Mouse (Mus musculus): ENCODE results near the gene Tecpr2. TPM values are rescaled to one million over a fixed set of nuclear protein-coding genes. Genes with fewer than 3 reads are reported as not detected.

Tecpr2 gene
- polyA plus RNA-seq, 2 experiments: 3.8 to 10.1 TPM

DNA sequence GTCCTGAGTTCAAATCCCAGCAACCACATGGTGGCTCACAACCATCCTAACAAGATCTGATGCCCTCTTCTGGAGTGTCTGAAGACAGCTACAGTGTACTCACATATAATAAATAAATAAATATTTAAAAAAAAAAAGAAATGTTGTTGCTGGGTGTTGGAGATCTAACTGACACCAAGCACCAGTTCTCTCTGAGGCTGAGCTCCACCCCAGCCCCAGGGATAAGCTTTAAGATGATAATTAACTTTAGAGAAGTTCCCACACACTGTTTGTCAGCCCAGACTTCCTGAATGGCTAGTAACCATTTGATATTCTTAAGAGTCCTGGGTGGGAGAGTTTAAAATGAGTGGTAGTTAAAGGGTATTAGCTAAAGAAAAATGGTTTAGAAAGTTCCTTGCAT is 28.8 kb upstream of the Tecpr2 start:
- ATAC-seq (ENCODE audit: low FRiP score, low read depth): no peak
- Histone ChIP-seq H3K4me1 (ENCODE audit: control insufficient read depth, insufficient read depth, low read length) (no peaks in the 10 kb centered on the region), H3K27ac (replicated peaks; ENCODE audit: low read depth, low read length) (no peak overlapping the region), H3K9ac (ENCODE audit: low read depth, low read length, severe bottlenecking) (no peak overlapping the region), H3K36me3 (ENCODE audit: control insufficient read depth, insufficient read depth, low read length) (peaks cover 60% of the 10 kb centered on the region), H3K4me2 (replicated peaks; ENCODE audit: low read depth, low read length, severe bottlenecking) (no peak overlapping the region), H3K4me3 (replicated peaks; ENCODE audit: low read length) (no peak overlapping the region), H3K9me3 (ENCODE audit: control insufficient read depth, low read length) (no peaks in the 10 kb centered on the region), H3K27me3 (ENCODE audit: control insufficient read depth, insufficient read depth, low read length) (no peaks in the 10 kb centered on the region)
- TF ChIP-seq POLR2A (IDR thresholded peaks at IDR 0.05; ENCODE audit: borderline replicate concordance, extremely low read depth, insufficient read depth, insufficient read length): no peak
- DNase-seq (ENCODE audit: low spot score): no peak

DNA sequence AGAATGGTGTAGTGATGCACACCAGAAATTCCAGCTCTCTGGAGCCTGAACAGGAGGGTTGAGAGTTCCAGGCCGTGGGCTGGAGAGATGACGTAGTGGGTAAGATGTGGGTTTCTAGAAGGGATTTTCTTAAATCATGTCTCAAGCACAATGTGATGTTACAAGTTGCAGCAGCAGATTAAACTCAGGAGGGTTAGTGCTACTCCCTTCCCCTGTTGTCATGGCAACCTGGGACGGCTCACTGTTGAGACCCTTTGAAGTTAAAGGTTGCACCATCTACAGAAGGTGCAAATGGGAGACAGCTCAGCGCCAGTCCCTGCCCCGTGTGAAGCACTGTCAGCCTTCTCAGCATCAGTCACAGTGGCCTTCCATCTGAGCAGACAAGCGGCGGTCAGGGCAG is 27.8 kb upstream of the Tecpr2 start:
- Histone ChIP-seq H3K27me3 (ENCODE audit: control insufficient read depth, insufficient read depth, low read length) (no peaks in the 10 kb centered on the region), H3K4me3 (replicated peaks; ENCODE audit: low read length) (no peak overlapping the region), H3K27ac (replicated peaks; ENCODE audit: low read depth, low read length) (no peak overlapping the region), H3K9me3 (ENCODE audit: control insufficient read depth, low read length) (no peaks in the 10 kb centered on the region), H3K4me1 (ENCODE audit: control insufficient read depth, insufficient read depth, low read length) (no peaks in the 10 kb centered on the region), H3K4me2 (replicated peaks; ENCODE audit: low read depth, low read length, severe bottlenecking) (no peak overlapping the region), H3K9ac (ENCODE audit: low read depth, low read length, severe bottlenecking) (no peak overlapping the region), H3K36me3 (ENCODE audit: control insufficient read depth, insufficient read depth, low read length) (peaks cover 60% of the 10 kb centered on the region)
- DNase-seq (ENCODE audit: low spot score) (no peak), ATAC-seq (ENCODE audit: low FRiP score, low read depth) (no peak)
- WGBS: 39% methylated on average over 7 of the region's 7 CpGs
- no peak for TF ChIP-seq POLR2A (IDR thresholded peaks at IDR 0.05; ENCODE audit: borderline replicate concordance, extremely low read depth, insufficient read depth, insufficient read length)

GRCm38 (mm10) chr12:110864008-110864407 is 25.1 kb upstream of the Tecpr2 start:
- no peak overlapping the region for H3K9ac ChIP-seq (ENCODE audit: low read depth, low read length, severe bottlenecking)
- H3K4me1 ChIP-seq (ENCODE audit: control insufficient read depth, insufficient read depth, low read length): no peaks in the 10 kb centered on the region
- H3K27ac ChIP-seq (replicated peaks; ENCODE audit: low read depth, low read length): no peak overlapping the region
- ATAC-seq (ENCODE audit: low FRiP score, low read depth) (no peak), DNase-seq (ENCODE audit: low spot score) (no peak)
- H3K4me3 ChIP-seq (replicated peaks; ENCODE audit: low read length): no peak overlapping the region
- H3K9me3 ChIP-seq (ENCODE audit: control insufficient read depth, low read length): no peaks in the 10 kb centered on the region
- 89% methylated on average over 6 of the region's 6 CpGs for WGBS
- TF ChIP-seq POLR2A (IDR thresholded peaks at IDR 0.05; ENCODE audit: borderline replicate concordance, extremely low read depth, insufficient read depth, insufficient read length): no peak
- no peak overlapping the region for H3K4me2 ChIP-seq (replicated peaks; ENCODE audit: low read depth, low read length, severe bottlenecking)
- H3K36me3 ChIP-seq (ENCODE audit: control insufficient read depth, insufficient read depth, low read length): peaks cover 80% of the 10 kb centered on the region
- no peaks in the 10 kb centered on the region for H3K27me3 ChIP-seq (ENCODE audit: control insufficient read depth, insufficient read depth, low read length)

DNA sequence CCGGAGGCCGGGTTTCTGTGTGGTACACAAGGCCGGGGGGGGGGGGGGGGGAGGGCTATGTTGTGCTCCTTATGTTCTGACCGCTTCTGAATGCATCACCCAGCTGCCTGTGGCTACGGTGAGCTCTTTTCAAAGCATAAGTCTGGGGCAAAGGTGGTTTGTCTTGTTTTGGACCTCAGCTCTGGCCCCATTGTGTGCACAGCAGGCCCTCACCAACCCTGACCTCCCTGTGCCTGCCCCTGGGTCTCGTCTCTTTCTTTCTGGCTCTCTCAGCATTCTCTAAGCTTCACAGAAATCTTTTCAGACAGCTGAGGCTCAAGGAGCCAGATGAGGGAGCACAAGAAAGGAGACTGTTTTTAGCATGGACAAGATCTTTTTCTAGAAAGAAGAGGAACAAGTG is 23.5 kb upstream of the Tecpr2 start:
- H3K36me3 ChIP-seq (ENCODE audit: control insufficient read depth, insufficient read depth, low read length): peaks cover 87% of the 10 kb centered on the region
- H3K4me2 ChIP-seq (replicated peaks; ENCODE audit: low read depth, low read length, severe bottlenecking): no peak overlapping the region
- DNase-seq (ENCODE audit: low spot score) (no peak), ATAC-seq (ENCODE audit: low FRiP score, low read depth) (no peak)
- H3K4me3 ChIP-seq (replicated peaks; ENCODE audit: low read length): no peak overlapping the region
- WGBS: 86% methylated on average over 5 of the region's 6 CpGs
- no peaks in the 10 kb centered on the region for H3K27me3 ChIP-seq (ENCODE audit: control insufficient read depth, insufficient read depth, low read length)
- H3K27ac ChIP-seq (replicated peaks; ENCODE audit: low read depth, low read length): no peak overlapping the region
- no peak for TF ChIP-seq POLR2A (IDR thresholded peaks at IDR 0.05; ENCODE audit: borderline replicate concordance, extremely low read depth, insufficient read depth, insufficient read length)
- H3K9ac ChIP-seq (ENCODE audit: low read depth, low read length, severe bottlenecking): no peak overlapping the region
- H3K4me1 ChIP-seq (ENCODE audit: control insufficient read depth, insufficient read depth, low read length): no peaks in the 10 kb centered on the region
- H3K9me3 ChIP-seq (ENCODE audit: control insufficient read depth, low read length): no peaks in the 10 kb centered on the region

GRCm38 (mm10) chr12:110865989-110866388 is 23.1 kb upstream of the Tecpr2 start:
- H3K36me3 ChIP-seq (ENCODE audit: control insufficient read depth, insufficient read depth, low read length): peaks cover 88% of the 10 kb centered on the region
- H3K27ac ChIP-seq (replicated peaks; ENCODE audit: low read depth, low read length): no peak overlapping the region
- no peak for DNase-seq (ENCODE audit: low spot score)
- H3K9ac ChIP-seq (ENCODE audit: low read depth, low read length, severe bottlenecking): no peak overlapping the region
- no peak for ATAC-seq (ENCODE audit: low FRiP score, low read depth)
- H3K4me2 ChIP-seq (replicated peaks; ENCODE audit: low read depth, low read length, severe bottlenecking): no peak overlapping the region
- TF ChIP-seq POLR2A (IDR thresholded peaks at IDR 0.05; ENCODE audit: borderline replicate concordance, extremely low read depth, insufficient read depth, insufficient read length): no peak
- H3K4me3 ChIP-seq (replicated peaks; ENCODE audit: low read length): no peak overlapping the region
- no peaks in the 10 kb centered on the region for H3K27me3 ChIP-seq (ENCODE audit: control insufficient read depth, insufficient read depth, low read length)
- H3K4me1 ChIP-seq (ENCODE audit: control insufficient read depth, insufficient read depth, low read length): no peaks in the 10 kb centered on the region
- H3K9me3 ChIP-seq (ENCODE audit: control insufficient read depth, low read length): no peaks in the 10 kb centered on the region
- WGBS: 91% methylated on average over 10 of the region's 10 CpGs

DNA sequence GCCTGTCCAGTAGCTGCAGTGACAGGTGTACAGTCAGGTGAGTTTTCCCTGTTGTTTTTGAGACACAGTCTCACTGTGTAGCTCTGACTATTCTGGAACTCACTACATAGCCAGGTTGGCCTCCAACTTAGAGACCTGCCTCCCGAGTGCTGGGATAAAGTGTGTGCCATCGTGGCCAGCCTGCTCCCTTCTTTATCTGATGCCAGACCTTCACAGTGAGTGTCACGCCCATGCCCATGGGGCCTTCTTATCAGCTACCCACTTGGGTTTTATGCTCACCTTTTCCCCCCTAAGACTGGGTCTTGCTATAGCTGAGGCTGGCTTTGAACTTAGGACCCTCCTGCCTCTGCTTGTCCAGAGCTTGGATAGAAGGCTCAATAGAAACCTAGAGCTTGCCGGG is 19.0 kb upstream of the Tecpr2 start:
- peaks cover 90% of the 10 kb centered on the region for H3K36me3 ChIP-seq (ENCODE audit: control insufficient read depth, insufficient read depth, low read length)
- 91% methylated on average over 4 of the region's 4 CpGs for WGBS

More for the DNA sequence above, 19.0 kb upstream of the Tecpr2 start:
- Histone ChIP-seq H3K27ac (replicated peaks; ENCODE audit: low read depth, low read length) (no peak overlapping the region), H3K9ac (ENCODE audit: low read depth, low read length, severe bottlenecking) (no peak overlapping the region), H3K4me2 (replicated peaks; ENCODE audit: low read depth, low read length, severe bottlenecking) (no peak overlapping the region), H3K9me3 (ENCODE audit: control insufficient read depth, low read length) (no peaks in the 10 kb centered on the region), H3K4me3 (replicated peaks; ENCODE audit: low read length) (no peak overlapping the region), H3K27me3 (ENCODE audit: control insufficient read depth, insufficient read depth, low read length) (no peaks in the 10 kb centered on the region), H3K4me1 (ENCODE audit: control insufficient read depth, insufficient read depth, low read length) (no peaks in the 10 kb centered on the region)
- no peak for TF ChIP-seq POLR2A (IDR thresholded peaks at IDR 0.05; ENCODE audit: borderline replicate concordance, extremely low read depth, insufficient read depth, insufficient read length)
- DNase-seq (ENCODE audit: low spot score) (no peak), ATAC-seq (ENCODE audit: low FRiP score, low read depth) (no peak)

All from limb, embryonic 14.5 days (tissue).